Mouse (Mus musculus) embryo, embryonic 9.5 days (tissue): ENCODE results near the gene Lgals9.
"Not testable (repeated sequence)": the region's sequence is repeated elsewhere in the genome, so short reads cannot be mapped to it uniquely, and the experiment has no call there.

ENCODE experiments used
- DNase-seq: peaks from one replicate; pipeline ENCODE4 v3.0.0-alpha.2; 2017; ENCODE audit errors: extremely low spot score

The Lgals9 gene

DNA sequence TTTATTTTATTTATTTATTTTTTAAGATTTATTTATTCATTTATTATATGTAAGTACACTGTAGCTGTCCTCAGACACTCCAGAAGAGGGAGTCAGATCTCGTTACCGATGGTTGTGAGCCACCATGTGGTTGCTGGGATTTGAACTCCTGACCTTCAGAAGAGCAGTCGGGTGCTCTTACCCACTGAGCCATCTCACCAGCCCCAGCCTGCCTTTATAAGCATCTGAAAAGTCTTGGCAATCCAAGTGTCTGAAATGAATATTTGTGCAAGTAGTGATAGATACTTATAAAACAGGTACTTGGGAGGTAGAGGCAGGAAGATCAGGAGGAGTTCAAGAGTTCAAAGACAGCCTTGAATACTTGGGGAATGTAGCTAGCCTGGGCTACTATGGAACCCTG lies 22.6 kb upstream of the Lgals9 start:
- DNase-seq: not testable (repeated sequence)

GRCm38 (mm10) chr11:79006417-79006816 lies 21.7 kb upstream of the Lgals9 start:
- DNase-seq: no peak

DNA sequence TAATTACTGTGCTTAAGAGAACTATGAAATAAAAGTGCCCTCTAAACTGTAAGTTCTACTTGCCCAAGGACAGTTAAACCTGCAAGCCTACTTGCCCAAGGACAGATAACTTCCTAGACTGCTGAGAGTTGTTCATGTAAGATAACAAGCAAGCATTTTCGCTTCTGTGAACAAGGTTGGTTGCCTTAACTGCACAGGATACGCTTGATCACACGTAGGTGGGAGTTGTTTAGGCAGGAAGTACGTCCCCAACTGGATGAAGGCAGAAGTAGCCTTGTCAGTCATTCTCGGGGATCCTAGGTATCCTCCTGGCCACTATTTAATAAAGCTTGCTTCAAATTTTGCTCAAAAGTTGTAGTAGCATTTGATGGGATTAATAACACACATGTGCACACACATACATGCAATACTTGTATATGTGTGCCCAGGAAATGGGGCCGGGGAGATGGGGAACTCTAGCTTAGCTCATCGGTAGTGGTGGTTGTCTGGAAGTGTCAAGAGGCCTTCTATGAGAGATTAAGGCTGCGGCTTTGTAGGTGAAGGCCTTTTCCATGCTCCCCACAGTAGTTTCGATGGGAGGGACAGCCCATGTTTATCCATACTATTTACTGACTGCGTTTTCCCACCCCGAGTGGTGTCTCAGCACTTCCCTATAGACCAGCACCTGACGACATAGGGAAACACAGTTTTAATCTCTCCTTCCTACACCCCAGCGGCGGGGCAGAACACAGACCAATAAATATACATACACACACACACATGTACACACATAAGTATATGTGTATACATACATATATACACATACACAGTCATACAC lies 21.0 kb upstream of the Lgals9 start:
- DNase-seq: no peak

- DNase-seq: no peak
Observed at GRCm38 (mm10) chr11:79003769-79004638, 19.3 kb upstream of the Lgals9 start.

DNA sequence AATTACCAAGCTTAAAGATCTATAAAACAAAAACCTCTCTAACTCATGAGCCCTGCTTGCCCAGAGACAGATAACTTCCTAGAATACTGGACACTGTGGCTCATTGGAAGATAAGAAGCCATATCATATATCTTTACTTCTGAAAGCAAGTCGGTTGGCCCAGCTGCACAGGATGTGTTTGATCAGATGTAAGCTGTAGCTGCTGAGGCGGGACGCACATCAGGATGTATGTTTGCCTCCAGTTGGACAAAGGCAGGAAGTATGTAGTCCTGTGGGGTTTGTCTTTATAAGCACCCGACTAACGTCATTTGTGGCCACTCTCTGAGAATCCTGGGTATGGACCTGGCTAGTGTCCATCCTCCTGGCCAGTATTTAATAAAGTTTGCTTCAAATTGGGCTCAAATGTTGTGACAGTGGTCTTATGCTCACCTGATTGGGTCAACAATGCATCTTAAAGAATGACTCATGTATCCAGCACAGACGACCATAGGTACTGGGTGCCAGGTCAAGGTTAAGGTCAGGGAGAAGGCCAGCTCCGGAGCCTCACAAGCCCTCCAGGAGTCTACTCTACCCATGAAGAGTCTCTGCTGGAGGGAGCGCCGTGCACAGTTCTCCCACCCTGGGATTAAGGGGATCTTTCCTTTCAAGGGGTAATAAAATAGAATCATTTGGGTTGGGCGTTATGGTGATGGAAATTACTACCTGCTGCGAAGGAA lies 18.5 kb upstream of the Lgals9 start:
- DNase-seq: no peak

DNA sequence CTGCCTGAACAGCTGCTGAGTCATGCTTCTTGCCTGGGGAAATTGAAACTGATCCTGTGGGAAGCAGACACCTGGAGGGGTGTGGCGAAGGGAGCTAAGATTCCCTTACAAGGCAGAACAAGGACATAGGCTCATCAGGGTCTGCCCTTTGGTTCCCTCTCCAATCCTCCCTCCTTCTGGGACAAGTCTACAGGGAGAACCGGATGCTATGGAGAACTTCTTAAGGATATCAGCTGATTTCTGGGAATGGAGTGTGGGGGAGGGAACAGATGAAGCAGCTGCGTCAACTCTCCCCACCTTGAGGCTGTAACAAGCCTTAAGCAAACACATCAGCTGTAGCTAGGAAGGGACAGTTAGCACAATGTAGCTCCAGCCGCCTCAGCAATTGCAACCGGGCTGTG lies 17.8 kb upstream of the Lgals9 start:
- no peak for DNase-seq

DNA sequence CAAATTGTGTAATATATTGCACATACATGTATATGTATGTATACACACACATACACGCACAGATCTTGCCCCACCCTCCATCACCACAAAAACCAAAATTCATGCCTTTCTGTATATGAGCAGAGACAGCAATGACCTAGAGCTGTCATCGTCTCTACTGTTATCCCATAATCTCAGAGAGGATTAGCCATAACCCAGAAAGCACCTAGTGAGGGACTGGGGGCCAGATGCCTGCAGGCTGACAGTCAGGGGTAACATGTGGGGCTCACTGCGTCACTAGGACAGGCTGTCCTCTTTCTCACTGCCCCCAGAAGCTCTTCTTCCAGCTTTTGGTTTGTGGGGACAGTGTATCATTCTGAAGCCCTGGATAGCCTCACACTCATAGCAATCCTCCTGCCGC lies 17.1 kb upstream of the Lgals9 start:
- no peak for DNase-seq

DNA sequence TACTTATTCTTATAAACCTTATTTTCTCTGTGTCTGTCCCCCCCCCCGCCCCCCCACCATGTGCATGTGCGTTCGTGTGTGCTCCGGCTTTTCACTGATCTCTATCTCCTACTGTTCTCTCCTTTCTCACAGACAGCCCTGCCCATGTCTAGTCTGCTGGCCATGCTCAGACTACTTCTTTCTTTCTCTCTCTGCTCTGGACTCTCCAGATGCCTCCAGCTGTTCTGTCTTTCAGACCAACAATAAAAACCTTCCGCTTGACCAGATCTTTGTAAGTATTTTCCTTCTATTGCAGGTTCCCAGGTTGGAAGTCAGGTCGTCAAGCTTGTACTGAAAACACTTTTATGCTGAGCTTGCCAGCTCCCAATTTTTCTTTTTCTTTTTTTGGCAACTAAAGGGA lies 14.4 kb upstream of the Lgals9 start:
- no peak for DNase-seq

DNA sequence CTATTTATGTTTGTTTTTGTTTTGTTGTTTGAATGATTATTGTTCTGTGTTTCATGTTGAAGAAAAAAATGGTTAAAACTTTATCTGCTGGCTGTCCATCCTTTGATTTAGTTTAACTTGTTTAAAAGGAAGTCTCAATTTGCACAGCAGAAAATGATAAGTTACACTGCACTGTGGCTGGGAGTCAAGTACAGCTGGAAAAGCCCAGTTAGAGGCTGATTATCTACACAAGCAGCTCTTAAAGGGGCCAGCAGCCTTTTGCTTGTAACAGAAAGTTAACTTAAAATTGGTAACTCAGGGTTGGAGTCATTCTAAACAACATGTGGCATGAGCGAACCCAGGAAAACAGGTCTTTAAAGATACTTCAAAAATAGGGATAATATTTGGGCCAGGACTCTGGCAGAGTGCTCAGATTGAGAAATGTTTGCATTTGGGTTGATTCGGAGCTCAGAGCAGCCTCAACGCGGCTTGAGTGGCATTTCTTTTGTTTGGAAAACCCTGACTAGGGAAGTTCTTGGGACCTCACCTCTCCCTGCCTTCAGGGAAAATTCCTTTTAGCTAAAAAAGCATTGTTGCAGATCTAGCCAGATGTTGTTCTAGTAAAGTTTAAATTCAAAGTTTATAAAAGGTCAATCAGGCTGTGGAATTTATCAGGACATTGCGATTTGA lies 6.3 kb upstream of the Lgals9 start:
- DNase-seq: not testable (repeated sequence)

- DNase-seq: no peak
Observed at GRCm38 (mm10) chr11:78990096-78990495, 5.3 kb upstream of the Lgals9 start.

- DNase-seq: not testable (repeated sequence)
Observed at GRCm38 (mm10) chr11:78989206-78989605, 4.5 kb upstream of the Lgals9 start.

- DNase-seq: no peak
Observed at GRCm38 (mm10) chr11:78986311-78987002, 1.7 kb upstream of the Lgals9 start.

DNA sequence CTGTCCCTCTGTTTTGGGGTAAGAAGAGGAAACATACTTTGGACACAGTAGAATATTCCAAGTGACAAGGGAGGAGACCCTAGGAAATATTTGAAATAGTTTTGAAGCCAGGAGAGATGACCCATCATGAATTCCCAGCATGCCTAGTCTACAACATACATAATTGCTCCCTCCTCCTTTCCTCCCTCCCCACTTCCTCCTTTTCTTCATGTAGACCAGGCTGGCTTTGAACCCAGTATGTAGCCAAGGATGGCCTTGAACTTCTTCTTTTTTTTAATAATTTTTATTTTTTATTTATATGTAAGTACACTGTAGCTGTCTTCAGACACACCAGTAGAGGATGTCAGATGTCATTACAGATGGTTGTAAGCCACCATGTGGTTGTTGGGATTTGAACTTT lies 759 bp upstream of the Lgals9 start:
- DNase-seq: no peak

DNA sequence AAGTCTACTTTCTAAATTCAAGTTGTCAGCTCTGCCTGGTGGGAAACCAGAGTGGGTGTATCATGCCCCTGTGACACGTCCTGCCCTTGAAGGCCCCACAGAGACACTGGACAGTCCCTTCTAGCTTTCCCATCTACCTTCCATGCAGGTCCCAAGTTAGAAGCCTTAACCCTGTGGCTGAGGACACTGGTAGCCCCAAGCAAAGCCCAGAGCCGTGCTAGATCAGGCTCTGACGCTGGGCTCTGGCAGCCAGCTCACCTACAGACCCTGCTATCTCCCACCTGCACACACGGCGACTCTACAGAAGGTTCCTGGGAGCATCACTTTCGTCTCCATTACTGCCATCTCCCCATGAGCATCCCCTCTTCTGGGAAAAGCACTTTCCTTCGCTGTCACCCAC lies 1.2 kb downstream of the Lgals9 start:
- no peak for DNase-seq

- no peak for DNase-seq
Observed at GRCm38 (mm10) chr11:78982513-78983291, 2.0 kb downstream of the Lgals9 start.

GRCm38 (mm10) chr11:78982042-78982441 lies 2.7 kb downstream of the Lgals9 start:
- DNase-seq: no peak

DNA sequence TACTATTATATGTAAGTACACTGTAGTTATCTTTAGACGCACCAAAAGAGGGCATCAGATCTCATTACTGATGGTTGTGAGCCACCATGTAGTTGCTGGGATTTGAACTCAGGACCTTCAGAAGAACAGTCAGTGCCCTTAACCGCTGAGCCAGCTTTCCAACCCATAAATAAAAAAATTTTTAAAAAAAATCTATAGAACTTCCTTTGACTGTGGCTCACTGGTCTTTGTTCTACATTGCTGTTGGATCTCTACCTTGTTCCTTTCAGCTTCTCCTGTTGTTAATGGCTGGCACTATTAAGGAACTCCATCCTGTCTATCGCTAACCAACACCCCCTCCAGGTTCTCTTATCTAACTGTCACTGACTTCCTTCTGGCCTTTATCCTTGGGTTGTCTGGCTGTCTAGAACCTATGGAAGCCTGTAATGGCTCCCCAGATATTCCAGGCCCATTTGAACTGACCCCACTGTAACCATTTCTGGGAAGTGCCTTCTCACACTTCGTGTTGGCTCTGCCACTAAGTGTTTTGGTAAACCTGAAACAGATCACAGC lies 4.6 kb downstream of the Lgals9 start:
- no peak for DNase-seq

GRCm38 (mm10) chr11:78978176-78979019 lies 6.3 kb downstream of the Lgals9 start:
- DNase-seq: no peak
